Mouse (Mus musculus) cerebellum, postnatal 10 days (tissue): ENCODE data around the gene Hoxa13.

Experiments
- DNase-seq, 2 experiments: peaks; one replicate each; pipeline ENCODE4 v3.0.0; 2021; ENCODE audit warnings: mixed read lengths in 2 of 2

Hoxa13 gene

GRCm38 (mm10) chr6:52234428-52235140 is 26.1 kb downstream of the Hoxa13 start:
- no peak for DNase-seq

GRCm38 (mm10) chr6:52233546-52234427 is 26.9 kb downstream of the Hoxa13 start:
- DNase-seq = no peak

GRCm38 (mm10) chr6:52232984-52233545 is 27.6 kb downstream of the Hoxa13 start:
- no peak for DNase-seq

- no peak for DNase-seq
These were observed 28.1 kb downstream of the Hoxa13 start for GRCm38 (mm10) chr6:52232568-52232965.

- DNase-seq = no peak
These were observed 28.7 kb downstream of the Hoxa13 start for GRCm38 (mm10) chr6:52231885-52232567.

- DNase-seq = no peak
These were observed 30.0 kb downstream of the Hoxa13 start, which contains the start of gene Hoxa9 for GRCm38 (mm10) chr6:52230516-52231165. TSS of gene Hoxa9 (minus strand) at chr6:52231089.

- no peak for DNase-seq
These were observed 30.9 kb downstream of the Hoxa13 start for GRCm38 (mm10) chr6:52229558-52230416.

GRCm38 (mm10) chr6:52228475-52229465 is 31.9 kb downstream of the Hoxa13 start:
- DNase-seq = no peak

- no peak for DNase-seq
These were observed 33.0 kb downstream of the Hoxa13 start for GRCm38 (mm10) chr6:52227470-52228222.

GRCm38 (mm10) chr6:52226569-52227257 is 34.0 kb downstream of the Hoxa13 start:
- DNase-seq = no peak

GRCm38 (mm10) chr6:52225612-52226568 is 34.8 kb downstream of the Hoxa13 start:
- DNase-seq = no peak

GRCm38 (mm10) chr6:52224895-52225611 is 35.6 kb downstream of the Hoxa13 start:
- DNase-seq = no peak

- no peak for DNase-seq
These were observed 36.5 kb downstream of the Hoxa13 start for GRCm38 (mm10) chr6:52223939-52224760.

GRCm38 (mm10) chr6:52222729-52223128 is 38.0 kb downstream of the Hoxa13 start:
- no peak for DNase-seq

GRCm38 (mm10) chr6:52221993-52222685 is 38.5 kb downstream of the Hoxa13 start:
- peak; percentile 25 to 29 for DNase-seq
